Mouse (Mus musculus): ENCODE results near the gene Psmc3. TPM values are rescaled to one million over a fixed set of nuclear protein-coding genes. Genes with fewer than 3 reads are reported as not detected.
"Not testable (repeated sequence)": the region's sequence is repeated elsewhere in the genome, so short reads cannot be mapped to it uniquely, and the experiment has no call there.

Psmc3 gene
- polyA plus RNA-seq, 1 experiment from 2014 or later, result 378 TPM

DNA sequence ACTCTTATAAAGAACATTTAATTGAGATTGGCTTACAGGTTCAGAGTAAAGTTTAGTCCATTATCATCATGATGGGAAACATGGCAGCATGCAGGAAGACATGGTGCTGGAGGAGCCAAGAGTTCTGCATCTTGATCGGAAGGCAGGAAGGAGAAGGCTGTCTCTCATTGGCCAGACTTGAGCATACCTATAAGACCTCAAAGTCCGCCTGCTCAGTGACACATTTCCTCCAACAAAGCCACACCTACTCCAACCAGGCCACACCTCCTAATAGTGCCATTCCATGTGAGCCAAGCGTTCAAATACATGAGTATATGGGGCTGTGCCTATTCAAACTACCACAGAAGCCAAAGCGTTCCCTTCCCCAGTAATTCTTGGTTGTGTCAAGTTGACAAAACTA is 22.6 kb upstream of the Psmc3 start:
- H3K27me3 ChIP-seq (replicated peaks; ENCODE audit: low read depth, poor library complexity, severe bottlenecking), result no peaks in the 10 kb centered on the region
- H3K4me3 ChIP-seq, result no peak overlapping the region
- DNase-seq (ENCODE audit: low spot score), result no peak
- H3K9me3 ChIP-seq, result no peaks in the 10 kb centered on the region
- H3K36me3 ChIP-seq (replicated peaks), result no peaks in the 10 kb centered on the region
- H3K27ac ChIP-seq (replicated peaks), result no peak overlapping the region
- WGBS, result 87% methylated on average over 4 of the region's 4 CpGs
- H3K4me1 ChIP-seq, result peaks cover 9% of the 10 kb centered on the region

GRCm38 (mm10) chr2:91033000-91033399 is 20.8 kb upstream of the Psmc3 start:
- 13% methylated on average over 3 of the region's 3 CpGs for WGBS
- H3K4me1 ChIP-seq, result peaks cover 9% of the 10 kb centered on the region
- H3K27me3 ChIP-seq (replicated peaks; ENCODE audit: low read depth, poor library complexity, severe bottlenecking), result no peaks in the 10 kb centered on the region
- no peak overlapping the region for H3K4me3 ChIP-seq
- no peaks in the 10 kb centered on the region for H3K36me3 ChIP-seq (replicated peaks)
- DNase-seq (ENCODE audit: low spot score), result no peak
- no peaks in the 10 kb centered on the region for H3K9me3 ChIP-seq
- no peak overlapping the region for H3K27ac ChIP-seq (replicated peaks)

DNA sequence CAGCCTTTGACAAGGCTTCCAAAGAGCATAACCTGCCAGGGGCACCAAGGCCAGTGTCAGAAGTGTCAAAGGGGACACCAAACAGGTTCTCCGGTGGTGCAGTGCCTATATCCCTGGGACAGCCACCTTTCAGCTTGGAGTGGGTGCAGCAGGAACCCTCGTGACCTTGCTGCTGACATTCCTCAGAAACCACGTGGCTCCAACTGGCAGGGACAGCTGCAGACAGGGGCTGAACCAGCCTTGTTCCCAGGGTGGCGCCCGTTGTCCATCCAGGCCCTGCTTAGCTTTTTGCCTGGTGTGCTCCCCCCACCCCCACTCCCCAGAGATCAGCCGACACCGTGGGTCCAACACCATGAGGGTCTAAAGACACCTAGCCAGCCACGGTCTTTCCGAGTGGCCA is 18.4 kb upstream of the Psmc3 start, which contains the start of gene Rapsn:
Gene Rapsn, plus strand, starts transcription at position 236 of the 400 bp plus-strand sequence.
- Histone ChIP-seq H3K9me3 (no peaks in the 10 kb centered on the region), H3K4me3 (no peak within 1 kb of the TSS), H3K27me3 (replicated peaks; ENCODE audit: low read depth, poor library complexity, severe bottlenecking) (no peaks in the 10 kb centered on the region), H3K4me1 (peaks cover 9% of the 10 kb centered on the region), H3K27ac (replicated peaks) (peak within 1 kb of the TSS; percentile 48; the same call in 1 of the 2 replicates), H3K36me3 (replicated peaks) (no peaks in the 10 kb centered on the region)
- peak; percentile 19 for DNase-seq (ENCODE audit: low spot score)
- WGBS, result 69% methylated on average over 9 of the region's 9 CpGs

DNA sequence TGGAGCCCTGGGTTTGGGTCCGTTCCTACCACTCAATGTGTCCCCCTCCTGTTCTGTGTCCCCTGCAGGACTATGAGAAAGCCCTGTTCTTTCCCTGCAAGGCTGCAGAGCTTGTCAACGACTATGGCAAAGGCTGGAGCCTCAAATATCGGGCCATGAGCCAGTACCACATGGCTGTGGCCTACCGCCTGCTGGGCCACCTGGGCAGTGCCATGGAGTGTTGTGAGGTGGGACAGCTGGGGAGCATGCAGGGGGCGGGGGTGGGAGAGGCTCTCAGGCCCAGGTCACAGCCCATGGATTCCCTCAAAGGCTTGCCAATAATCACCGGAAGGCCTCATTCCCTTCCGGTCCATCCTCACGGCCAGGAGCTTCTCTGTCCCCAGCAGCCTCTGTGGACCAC is 12.0 kb upstream of the Psmc3 start:
- Histone ChIP-seq H3K4me3 (no peak overlapping the region), H3K9me3 (no peaks in the 10 kb centered on the region), H3K36me3 (replicated peaks) (no peaks in the 10 kb centered on the region), H3K27ac (replicated peaks) (no peak overlapping the region), H3K4me1 (peaks cover 16% of the 10 kb centered on the region), H3K27me3 (replicated peaks; ENCODE audit: low read depth, poor library complexity, severe bottlenecking) (no peaks in the 10 kb centered on the region)
- WGBS, result 78% methylated on average over 8 of the region's 8 CpGs
- no peak for DNase-seq (ENCODE audit: low spot score)

DNA sequence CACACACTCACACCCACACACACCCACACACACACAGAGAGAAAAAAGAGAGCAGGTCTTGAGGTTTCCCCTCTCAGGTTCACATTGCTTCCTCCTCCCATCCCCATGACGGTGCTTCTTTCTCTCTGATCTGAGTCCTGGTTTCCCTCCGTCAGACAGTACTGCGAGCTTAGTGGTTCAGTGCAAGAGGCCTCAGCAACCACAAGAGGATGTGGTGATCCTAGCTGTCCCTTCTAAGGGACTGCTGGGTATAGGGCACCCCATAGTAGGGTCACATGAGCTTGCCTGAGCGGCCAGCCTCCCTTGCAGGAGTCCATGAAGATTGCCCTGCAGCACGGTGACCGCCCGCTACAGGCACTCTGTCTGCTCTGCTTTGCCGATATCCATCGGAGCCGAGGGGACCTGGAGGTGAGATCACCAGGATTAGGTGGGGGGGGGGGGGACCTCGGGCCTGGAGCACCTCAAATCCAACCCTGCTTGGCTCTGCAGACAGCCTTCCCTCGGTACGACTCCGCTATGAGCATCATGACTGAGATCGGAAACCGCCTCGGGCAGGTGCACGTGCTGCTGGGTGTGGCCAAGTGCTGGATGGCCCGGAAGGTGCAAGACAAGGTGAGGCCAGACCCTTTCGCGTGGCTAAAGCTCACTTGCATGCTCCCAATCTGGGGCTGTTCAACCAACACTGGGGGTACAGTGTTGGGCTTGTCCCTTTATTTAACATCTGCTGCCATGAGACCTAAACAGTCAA is 11.0 kb upstream of the Psmc3 start:
- H3K27ac ChIP-seq (replicated peaks), result no peak overlapping the region
- H3K27me3 ChIP-seq (replicated peaks; ENCODE audit: low read depth, poor library complexity, severe bottlenecking), result no peaks in the 10 kb centered on the region
- no peaks in the 10 kb centered on the region for H3K36me3 ChIP-seq (replicated peaks)
- no peak overlapping the region for H3K4me3 ChIP-seq
- no peaks in the 10 kb centered on the region for H3K9me3 ChIP-seq
- H3K4me1 ChIP-seq, result peaks cover 16% of the 10 kb centered on the region
- WGBS, result 71% methylated on average over 21 of the region's 21 CpGs
- DNase-seq (ENCODE audit: low spot score), result no peak

DNA sequence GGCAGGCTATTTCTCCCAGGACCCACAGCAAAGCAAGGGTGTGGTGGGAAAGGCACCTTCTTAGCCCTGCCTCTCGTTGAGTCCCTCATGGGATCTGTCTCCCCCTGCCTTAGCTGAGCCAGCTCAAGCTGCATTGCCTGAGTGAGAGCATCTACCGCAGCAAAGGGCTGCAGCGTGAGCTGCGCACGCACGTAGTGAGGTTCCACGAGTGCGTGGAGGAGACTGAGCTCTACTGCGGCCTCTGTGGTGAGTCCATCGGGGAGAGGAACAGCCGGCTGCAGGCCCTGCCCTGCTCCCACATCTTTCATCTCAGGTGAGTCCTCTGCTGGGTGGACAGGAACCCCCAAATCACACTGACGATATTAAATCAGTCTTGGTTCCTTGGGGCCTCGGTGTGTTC is 9.1 kb upstream of the Psmc3 start:
- H3K4me3 ChIP-seq, result no peak overlapping the region
- 0 out of 2 replicates have a peak overlapping the region, but pooled peaks have one; percentile 49 for H3K27ac ChIP-seq (replicated peaks)
- no peaks in the 10 kb centered on the region for H3K27me3 ChIP-seq (replicated peaks; ENCODE audit: low read depth, poor library complexity, severe bottlenecking)
- no peaks in the 10 kb centered on the region for H3K9me3 ChIP-seq
- no peak for DNase-seq (ENCODE audit: low spot score)
- no peaks in the 10 kb centered on the region for H3K36me3 ChIP-seq (replicated peaks)
- H3K4me1 ChIP-seq, result peaks cover 16% of the 10 kb centered on the region
- WGBS, result 82% methylated on average over 13 of the region's 13 CpGs

DNA sequence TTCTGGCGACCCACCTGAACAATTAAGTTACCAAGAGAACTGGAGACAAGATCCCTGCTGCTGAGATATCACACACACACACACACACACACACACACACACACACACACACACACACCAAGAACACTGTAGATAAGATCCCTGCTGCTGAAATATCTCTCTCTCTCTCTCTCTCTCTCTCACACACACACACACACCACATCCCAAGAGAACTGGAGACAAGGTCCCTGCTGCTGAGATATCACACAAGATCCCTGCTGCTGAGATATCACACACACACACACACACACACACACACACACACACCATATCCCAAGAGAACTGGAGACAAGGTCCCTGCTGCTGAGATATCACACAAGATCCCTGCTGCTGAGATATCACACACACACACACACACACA is 8.0 kb upstream of the Psmc3 start:
- H3K27ac ChIP-seq (replicated peaks); H3K9me3 ChIP-seq; DNase-seq (ENCODE audit: low spot score); H3K27me3 ChIP-seq (replicated peaks; ENCODE audit: low read depth, poor library complexity, severe bottlenecking); H3K36me3 ChIP-seq (replicated peaks); H3K4me3 ChIP-seq: not testable (repeated sequence)
- H3K4me1 ChIP-seq, result peaks cover 16% of the 10 kb centered on the region
- WGBS, result 88% methylated on average over 1 of the region's 1 CpGs

DNA sequence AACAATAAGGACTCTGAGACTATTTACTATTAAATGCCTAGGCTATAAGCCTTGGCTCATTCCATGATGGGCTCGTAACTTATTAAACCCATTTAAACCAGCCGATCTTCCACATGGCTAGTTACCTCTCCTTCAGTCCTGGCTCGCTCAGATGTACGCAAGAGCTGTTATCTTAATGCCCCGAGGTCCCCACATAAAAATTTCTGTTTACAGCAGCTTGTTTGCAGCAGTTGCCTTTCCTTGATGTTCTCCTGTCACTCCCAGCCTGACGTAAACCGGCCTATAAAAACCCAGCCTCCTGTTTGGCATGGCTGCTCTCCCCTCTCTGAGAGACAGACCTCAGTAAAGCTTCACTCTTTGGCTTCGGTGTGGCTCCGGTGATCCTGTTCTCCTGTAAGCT is 6.5 kb upstream of the Psmc3 start:
- H3K4me1 ChIP-seq, result peaks cover 20% of the 10 kb centered on the region
- H3K36me3 ChIP-seq (replicated peaks), result peaks cover 10% of the 10 kb centered on the region
- H3K27me3 ChIP-seq (replicated peaks; ENCODE audit: low read depth, poor library complexity, severe bottlenecking), result no peaks in the 10 kb centered on the region
- no peak overlapping the region for H3K4me3 ChIP-seq
- DNase-seq (ENCODE audit: low spot score), result no peak
- WGBS, result 86% methylated on average over 9 of the region's 9 CpGs
- H3K9me3 ChIP-seq, result no peaks in the 10 kb centered on the region
- no peak overlapping the region for H3K27ac ChIP-seq (replicated peaks)

DNA sequence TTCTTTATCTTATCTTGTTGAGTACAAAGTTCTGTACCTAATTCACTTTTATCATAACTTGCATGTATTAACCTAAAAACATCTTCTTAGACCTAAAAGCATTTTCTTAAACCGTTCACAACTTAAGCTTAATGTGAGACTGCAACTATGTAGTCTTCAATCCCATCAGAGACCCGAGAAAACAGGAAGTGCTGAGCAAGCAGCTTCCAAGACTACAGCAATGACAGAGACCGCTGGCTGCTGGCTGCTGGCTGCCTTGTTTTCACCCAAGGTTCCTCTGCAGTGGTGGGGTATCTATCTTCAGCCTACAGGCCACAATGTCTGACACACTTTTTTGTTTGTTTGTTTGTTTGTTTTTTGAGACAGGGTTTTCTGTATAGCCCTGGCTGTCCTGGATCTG is 1.9 kb upstream of the Psmc3 start:
- H3K4me3 ChIP-seq, result no peak overlapping the region
- DNase-seq (ENCODE audit: low spot score), result no peak
- 84% methylated on average over 3 of the region's 3 CpGs for WGBS
- H3K4me1 ChIP-seq, result peaks cover 20% of the 10 kb centered on the region
- H3K36me3 ChIP-seq (replicated peaks), result peaks cover 30% of the 10 kb centered on the region
- no peak overlapping the region for H3K27ac ChIP-seq (replicated peaks)
- H3K27me3 ChIP-seq (replicated peaks; ENCODE audit: low read depth, poor library complexity, severe bottlenecking), result no peaks in the 10 kb centered on the region
- H3K9me3 ChIP-seq, result no peaks in the 10 kb centered on the region

GRCm38 (mm10) chr2:91052752-91053151 is 1.1 kb upstream of the Psmc3 start:
- WGBS, result 67% methylated on average over 2 of the region's 2 CpGs
- Histone ChIP-seq H3K4me1 (peaks cover 20% of the 10 kb centered on the region), H3K27me3 (replicated peaks; ENCODE audit: low read depth, poor library complexity, severe bottlenecking) (no peaks in the 10 kb centered on the region), H3K9me3 (no peaks in the 10 kb centered on the region), H3K4me3 (peak overlapping the region; percentile 93), H3K36me3 (replicated peaks) (peaks cover 38% of the 10 kb centered on the region), H3K27ac (replicated peaks) (no peak overlapping the region)
- no peak for DNase-seq (ENCODE audit: low spot score)

DNA sequence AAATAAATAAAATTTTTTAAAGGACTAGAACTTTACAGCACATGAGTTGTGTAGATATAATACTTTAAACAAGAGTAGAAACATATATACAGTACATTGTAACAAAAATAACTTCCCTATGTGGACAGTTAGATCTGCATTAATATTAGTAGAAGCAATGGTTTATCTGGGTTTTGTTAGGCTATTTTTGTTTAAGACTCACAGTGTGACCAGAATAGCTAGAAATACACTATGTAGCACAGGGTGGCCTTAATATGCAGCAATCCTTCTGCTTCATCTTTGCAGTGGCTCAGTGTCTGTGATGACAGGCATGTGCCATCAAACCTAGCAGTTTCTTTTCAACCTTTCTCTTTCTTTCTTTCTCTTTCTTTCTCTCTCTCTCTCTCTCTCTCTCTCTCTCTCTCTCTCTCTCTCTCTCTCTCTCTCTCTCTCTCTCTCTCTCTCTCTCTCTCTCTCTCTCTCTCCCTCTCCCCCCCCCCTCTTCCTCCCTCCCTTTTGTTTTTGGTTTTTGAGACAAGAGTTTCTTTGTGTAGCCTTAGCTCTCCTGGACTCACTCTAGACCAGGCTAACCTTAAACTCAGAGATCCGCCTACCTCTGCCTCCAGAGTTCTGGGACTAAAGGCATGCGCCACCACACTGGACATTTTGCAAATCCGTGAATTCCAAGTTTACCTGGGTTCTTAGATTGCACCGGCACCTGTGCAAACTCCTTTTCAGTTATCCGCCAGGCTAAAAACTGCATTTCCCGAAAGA is 452 bp upstream of the Psmc3 start:
- peak overlapping the region; percentile 93 for H3K4me3 ChIP-seq
- no peaks in the 10 kb centered on the region for H3K27me3 ChIP-seq (replicated peaks; ENCODE audit: low read depth, poor library complexity, severe bottlenecking)
- no peaks in the 10 kb centered on the region for H3K9me3 ChIP-seq
- under 1% methylated on average over 6 of the region's 6 CpGs for WGBS
- H3K4me1 ChIP-seq, result peaks cover 20% of the 10 kb centered on the region
- H3K27ac ChIP-seq (replicated peaks), result peak overlapping the region; percentile 95
- no peak for DNase-seq (ENCODE audit: low spot score)
- peaks cover 44% of the 10 kb centered on the region for H3K36me3 ChIP-seq (replicated peaks)

DNA sequence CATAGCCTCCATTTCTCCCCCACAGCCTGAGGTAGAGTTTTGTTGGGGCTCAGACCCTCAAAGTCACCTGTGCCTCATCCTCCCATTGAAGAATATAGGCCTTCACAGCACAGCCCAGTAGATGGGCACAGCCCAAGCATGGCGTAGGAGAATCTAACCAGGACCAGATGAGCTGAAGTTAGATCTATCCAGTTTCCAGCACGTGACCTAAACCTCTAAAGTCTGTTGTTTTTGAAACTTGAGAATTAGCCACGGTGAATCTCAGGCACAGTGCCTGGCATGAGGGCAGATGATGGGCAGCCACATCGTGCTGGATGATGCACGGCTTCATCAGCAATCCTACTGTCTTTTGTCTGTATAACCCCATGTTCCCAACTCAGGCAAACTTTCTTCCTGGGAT is 4.6 kb downstream of the Psmc3 start:
- Histone ChIP-seq H3K27ac (replicated peaks) (no peak overlapping the region), H3K36me3 (replicated peaks) (peaks cover 85% of the 10 kb centered on the region), H3K4me3 (no peak overlapping the region), H3K4me1 (peaks cover 12% of the 10 kb centered on the region), H3K9me3 (no peaks in the 10 kb centered on the region), H3K27me3 (replicated peaks; ENCODE audit: low read depth, poor library complexity, severe bottlenecking) (no peaks in the 10 kb centered on the region)
- 74% methylated on average over 5 of the region's 5 CpGs for WGBS
- no peak for DNase-seq (ENCODE audit: low spot score)

DNA sequence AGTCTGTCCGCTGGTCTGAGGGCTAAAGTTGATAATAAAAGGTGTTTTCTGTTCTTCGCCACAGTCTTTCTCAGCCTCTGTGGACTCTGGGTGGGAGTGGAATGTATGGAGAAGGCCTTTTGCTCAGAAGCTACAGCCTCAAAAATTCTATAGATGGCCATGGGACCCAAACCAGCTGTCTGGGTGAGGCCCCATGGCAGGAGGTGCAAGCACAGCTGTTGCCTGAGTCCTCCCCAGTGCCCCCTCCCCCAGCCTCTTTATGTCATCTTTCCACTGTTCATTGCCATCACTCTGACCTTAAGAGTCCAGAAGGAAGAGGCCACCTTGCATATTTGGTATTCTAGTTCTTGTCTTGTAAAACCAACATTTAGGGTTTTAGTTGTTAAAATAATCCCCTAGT is 5.6 kb downstream of the Psmc3 start:
- WGBS, result 97% methylated on average over 2 of the region's 2 CpGs
- Histone ChIP-seq H3K36me3 (replicated peaks) (peaks cover 95% of the 10 kb centered on the region), H3K9me3 (no peaks in the 10 kb centered on the region), H3K4me1 (peaks cover 12% of the 10 kb centered on the region), H3K4me3 (no peak overlapping the region), H3K27ac (replicated peaks) (no peak overlapping the region), H3K27me3 (replicated peaks; ENCODE audit: low read depth, poor library complexity, severe bottlenecking) (no peaks in the 10 kb centered on the region)
- DNase-seq (ENCODE audit: low spot score), result no peak
